Mouse (Mus musculus) CH12F3 (cell line): ENCODE measurements at regions not wholly inside any gene's neighbourhood (a gene's known extent, or its start where the extent isn't known, plus 50 kb on each side); places are given as distances from the start of the nearest gene placed in this dataset.
"Not testable (repeated sequence)": the region's sequence is repeated elsewhere in the genome, so short reads cannot be mapped to it uniquely, and the experiment has no call there.

ENCODE experiments used
- in situ Hi-C: fragments of 300-500 bp; cut with MboI; formaldehyde crosslinking; loops from 2 replicates; pipeline ENCODE4 v1.14.3; 2020; ENCODE audit warnings: low sequenced_read_pairs

- in situ Hi-C loops = not testable (repeated sequence)
Observed at GRCm38 (mm10) chr12:115119134-115119826, 928.2 kb upstream of the Zfp386 start.

- in situ Hi-C loops = no loop called here
Observed at GRCm38 (mm10) chr12:115121259-115121658, 926.3 kb upstream of the Zfp386 start.

GRCm38 (mm10) chr12:115121899-115122298, 925.6 kb upstream of the Zfp386 start:
- in situ Hi-C loops = no loop called here

DNA sequence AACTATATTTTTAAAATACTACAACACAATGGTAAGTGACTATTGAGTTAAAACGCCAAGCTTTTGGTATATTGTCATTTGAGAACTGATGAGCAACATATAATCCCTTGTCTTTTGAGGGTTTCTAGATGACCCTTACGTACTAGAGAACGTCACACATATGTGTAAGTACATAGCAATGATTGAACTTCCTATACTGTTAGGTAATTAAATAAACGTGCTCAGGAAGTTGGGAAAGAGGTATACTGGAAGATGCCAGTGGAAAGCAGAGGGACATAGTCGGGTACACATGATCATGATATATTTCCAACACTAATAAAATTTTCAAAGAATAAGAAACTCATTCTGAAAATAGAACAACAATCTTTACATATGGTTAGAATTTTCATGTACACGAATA, 914.6 kb upstream of the Zfp386 start:
- in situ Hi-C loops = not testable (repeated sequence)

- in situ Hi-C loops = not testable (repeated sequence)
Observed at GRCm38 (mm10) chr12:115145407-115145806, 902.1 kb upstream of the Zfp386 start.

- in situ Hi-C loops = not testable (repeated sequence)
Observed at GRCm38 (mm10) chr12:115146471-115146870, 901.1 kb upstream of the Zfp386 start.

- in situ Hi-C loops = not testable (repeated sequence)
Observed at GRCm38 (mm10) chr12:115151967-115152366, 895.6 kb upstream of the Zfp386 start.

DNA sequence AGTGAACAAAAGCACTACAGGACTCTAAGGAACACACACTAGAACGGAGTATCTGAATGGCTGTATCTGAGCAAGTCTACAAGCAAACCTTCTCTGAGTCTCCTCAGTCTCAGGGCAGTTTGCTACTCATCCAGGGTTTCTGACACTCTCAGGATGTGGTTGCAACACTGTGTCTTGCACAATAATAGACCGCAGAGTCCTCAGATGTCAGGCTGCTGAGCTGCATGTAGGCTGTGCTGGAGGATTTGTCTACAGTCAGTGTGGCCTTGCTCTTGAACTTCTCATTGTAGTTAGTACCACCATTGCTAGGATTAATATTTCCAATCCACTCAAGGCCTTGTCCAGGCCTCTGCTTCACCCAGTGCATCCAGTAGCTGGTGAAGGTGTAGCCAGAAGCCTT, 889.3 kb upstream of the Zfp386 start:
- in situ Hi-C loops = not testable (repeated sequence)

DNA sequence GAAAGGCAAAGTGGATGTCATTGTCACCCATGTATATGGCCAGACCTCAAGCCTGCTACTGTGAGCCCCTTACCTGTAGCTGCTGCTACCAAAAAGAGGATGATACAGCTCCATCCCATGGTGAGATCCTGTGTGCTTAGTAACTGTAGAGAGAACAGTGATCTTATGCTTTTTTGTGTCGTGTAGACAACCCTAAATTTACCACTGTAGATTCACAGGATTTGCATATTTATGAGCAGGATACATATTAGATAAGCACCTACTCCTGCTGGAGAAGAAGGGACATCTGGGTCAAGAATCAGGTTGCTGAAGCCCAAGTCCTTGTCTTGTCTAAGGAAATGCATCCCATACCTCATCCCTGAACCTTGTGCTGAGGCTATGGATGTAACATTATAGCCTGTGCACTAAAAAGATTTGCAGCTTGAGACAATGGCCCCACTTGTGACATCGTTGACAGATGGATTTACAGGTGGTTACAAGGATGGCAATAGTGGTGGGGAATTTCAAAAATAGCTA, 888.7 kb upstream of the Zfp386 start:
- in situ Hi-C loops = not testable (repeated sequence)

DNA sequence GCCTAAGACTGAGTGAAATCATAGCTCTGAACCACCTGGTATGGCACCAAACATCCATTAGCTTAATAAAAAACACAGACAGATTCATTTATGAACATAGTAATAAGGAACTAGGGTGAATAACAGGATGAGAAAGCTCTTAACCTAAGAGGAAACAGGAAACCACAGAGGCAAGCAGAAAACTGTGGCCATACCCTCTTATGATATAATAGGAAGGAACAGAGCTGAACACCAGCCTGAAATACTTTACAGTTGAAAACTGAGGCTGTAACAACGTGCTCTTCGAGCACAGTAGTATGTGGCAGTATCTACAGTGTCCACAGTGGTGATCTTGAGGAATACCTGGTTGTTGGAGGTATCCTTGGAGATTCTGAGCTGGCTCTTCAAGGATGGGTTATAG, 882.0 kb upstream of the Zfp386 start:
- in situ Hi-C loops = loop anchor here (10.0 kb wide), 1 partner anchor 1941 kb away; no protein-coding TSS in a partner anchor

- in situ Hi-C loops = loop anchor here (10.0 kb wide), 1 partner anchor 1941 kb away; no protein-coding TSS in a partner anchor
Observed at GRCm38 (mm10) chr12:115166006-115166405, 881.5 kb upstream of the Zfp386 start.

GRCm38 (mm10) chr12:115193482-115194103, 853.9 kb upstream of the Zfp386 start:
- in situ Hi-C loops = no loop called here

GRCm38 (mm10) chr12:115197322-115198117, 850.0 kb upstream of the Zfp386 start:
- in situ Hi-C loops = no loop called here

GRCm38 (mm10) chr12:115207833-115208448, 839.6 kb upstream of the Zfp386 start:
- in situ Hi-C loops = loop anchor here (10.0 kb wide), 1 partner anchor 1993 kb away; no protein-coding TSS in a partner anchor

- in situ Hi-C loops = no loop called here
Observed at GRCm38 (mm10) chr12:115222671-115223070, 824.9 kb upstream of the Zfp386 start.

GRCm38 (mm10) chr12:115229965-115230364, 817.6 kb upstream of the Zfp386 start:
- in situ Hi-C loops = no loop called here

DNA sequence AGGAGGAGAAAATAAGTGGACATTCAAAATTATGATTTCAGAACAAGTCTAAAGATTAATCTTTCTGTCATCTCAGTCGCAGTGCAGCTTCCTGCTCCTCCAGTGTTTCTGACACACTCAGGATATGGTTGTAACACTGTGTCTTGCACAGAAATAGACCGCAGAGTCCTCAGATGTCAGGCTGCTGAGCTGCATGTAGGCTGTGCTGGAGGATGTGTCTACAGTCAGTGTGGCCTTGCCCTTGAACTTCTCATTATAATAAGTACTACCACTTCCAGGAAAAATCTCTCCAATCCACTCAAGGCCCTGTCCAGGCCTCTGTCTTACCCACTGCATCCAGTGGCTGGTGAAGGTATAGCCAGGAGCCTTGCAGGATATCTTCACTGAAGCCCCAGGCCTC, 804.9 kb upstream of the Zfp386 start:
- in situ Hi-C loops = not testable (repeated sequence)

- in situ Hi-C loops = not testable (repeated sequence)
Observed at GRCm38 (mm10) chr12:115247298-115247697, 800.2 kb upstream of the Zfp386 start.

DNA sequence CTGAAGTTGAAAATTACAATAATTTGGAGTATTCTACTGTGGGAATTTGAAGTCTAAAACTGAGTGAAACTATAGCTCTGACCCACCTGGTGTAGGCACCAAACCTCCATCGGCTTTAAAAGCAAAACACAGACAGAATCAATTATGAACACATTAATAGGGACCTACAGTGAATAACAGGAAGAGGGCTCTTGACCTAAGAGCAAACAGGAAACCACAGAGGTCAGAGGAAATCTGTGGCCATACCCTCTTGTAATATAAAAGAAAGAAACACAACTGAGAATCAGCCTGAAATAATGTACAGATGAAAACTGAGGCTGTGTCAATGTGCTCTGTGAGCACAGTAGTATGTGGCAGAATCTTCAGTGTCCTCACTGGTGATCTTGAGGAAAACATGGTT, 789.7 kb upstream of the Zfp386 start:
- in situ Hi-C loops = no loop called here

- in situ Hi-C loops = no loop called here
Observed at GRCm38 (mm10) chr12:115258744-115259143, 788.8 kb upstream of the Zfp386 start.

- in situ Hi-C loops = not testable (repeated sequence)
Observed at GRCm38 (mm10) chr12:115262431-115262830, 785.1 kb upstream of the Zfp386 start.
